Mouse (Mus musculus) skeletal muscle tissue, postnatal 0 days (tissue): Measurements from ENCODE around the gene Olfr1223. TPM values are rescaled to one million over a fixed set of nuclear protein-coding genes. Genes with fewer than 3 reads are reported as not detected.

ENCODE experiments used
- polyA plus RNA-seq: library from polyadenylated mRNA; unstranded; fragments of >200 nt; fragmentation: Nextera tagmentation; extraction: Ambion mirVana; gene quantifications from 2 replicates; pipeline ENCODE4 v1.2.1, GENCODE M21; 2015

The Olfr1223 gene
- polyA plus RNA-seq = not detected in 2 replicates

GRCm38 (mm10) chr2:89151460-89151859 is at the start of gene Olfr1223:
Gene Olfr1223, minus strand, starts transcription at chr2:89151560.

GRCm38 (mm10) chr2:89199948-89200347 is 48.6 kb upstream of the Olfr1223 start, which contains the start of gene Olfr1226:
Gene Olfr1226, minus strand, starts transcription at chr2:89200048.

GRCm38 (mm10) chr2:89174569-89174968 is 23.2 kb upstream of the Olfr1223 start, which contains the start of gene Olfr1225:
Gene Olfr1225, minus strand, starts transcription at chr2:89174669.

GRCm38 (mm10) chr2:89163991-89164390 is 12.6 kb upstream of the Olfr1223 start, which contains the start of gene Olfr1224-ps1:
Gene Olfr1224-ps1, minus strand, starts transcription at chr2:89164091.

GRCm38 (mm10) chr2:89132954-89133353 is 18.4 kb downstream of the Olfr1223 start, which contains the start of gene Olfr1222:
Gene Olfr1222, minus strand, starts transcription at chr2:89133054.

GRCm38 (mm10) chr2:89117183-89117582 is 34.2 kb downstream of the Olfr1223 start, which contains the start of gene Olfr1221:
Gene Olfr1221, minus strand, starts transcription at chr2:89117283.

GRCm38 (mm10) chr2:89106735-89107134 is 44.6 kb downstream of the Olfr1223 start, which contains the start of gene Olfr1220:
Gene Olfr1220, minus strand, starts transcription at chr2:89106835.

Other genes with a start within 250 kb of the Olfr1223 start
- gene Olfr1208, start 249.2 kb downstream of the Olfr1223 start, polyA plus RNA-seq = not detected in 2 replicates
- not detected in 2 replicates for gene Olfr1209, start 236.4 kb downstream of the Olfr1223 start, polyA plus RNA-seq
- not detected in 2 replicates for gene Olfr1211, start 213.4 kb downstream of the Olfr1223 start, polyA plus RNA-seq
- gene Olfr1212, start 197.6 kb downstream of the Olfr1223 start, polyA plus RNA-seq = not detected in 2 replicates
- not detected in 2 replicates for gene Gm13762, start 171.3 kb downstream of the Olfr1223 start, polyA plus RNA-seq
- gene Olfr1214, start 158.9 kb downstream of the Olfr1223 start, polyA plus RNA-seq = not detected in 2 replicates
- not detected in 2 replicates for gene Olfr1215, start 144.6 kb downstream of the Olfr1223 start, polyA plus RNA-seq
- not detected in 2 replicates for gene Olfr1216, start 133.2 kb downstream of the Olfr1223 start, polyA plus RNA-seq
- not detected in 2 replicates for gene Olfr1217, start 119.5 kb downstream of the Olfr1223 start, polyA plus RNA-seq
- not detected in 2 replicates for gene Olfr1218, start 90.4 kb downstream of the Olfr1223 start, polyA plus RNA-seq
- not detected in 2 replicates for gene Olfr1219, start 68.0 kb downstream of the Olfr1223 start, polyA plus RNA-seq
- not detected in 2 replicates for gene Olfr1220, start 44.7 kb downstream of the Olfr1223 start, polyA plus RNA-seq
- gene Olfr1221, start 34.3 kb downstream of the Olfr1223 start, polyA plus RNA-seq = not detected in 2 replicates
- gene Olfr1222, start 18.5 kb downstream of the Olfr1223 start, polyA plus RNA-seq = not detected in 2 replicates
- not detected in 2 replicates for gene Olfr1224-ps1, start 12.5 kb upstream of the Olfr1223 start, polyA plus RNA-seq
- gene Olfr1225, start 23.1 kb upstream of the Olfr1223 start, polyA plus RNA-seq = not detected in 2 replicates
- not detected in 2 replicates for gene Olfr1226, start 48.5 kb upstream of the Olfr1223 start, polyA plus RNA-seq
- not detected in 2 replicates for gene Olfr1228, start 102.5 kb upstream of the Olfr1223 start, polyA plus RNA-seq
- gene Olfr1229, start 136.5 kb upstream of the Olfr1223 start, polyA plus RNA-seq = not detected in 2 replicates
- not detected in 2 replicates for gene Olfr1230, start 145.7 kb upstream of the Olfr1223 start, polyA plus RNA-seq
- not detected in 2 replicates for gene Olfr1231, start 155.5 kb upstream of the Olfr1223 start, polyA plus RNA-seq
- gene Olfr1232, start 178.1 kb upstream of the Olfr1223 start, polyA plus RNA-seq = not detected in 2 replicates
- gene Olfr1233, start 190.8 kb upstream of the Olfr1223 start, polyA plus RNA-seq = not detected in 2 replicates
- not detected in 2 replicates for gene Olfr1234, start 213.3 kb upstream of the Olfr1223 start, polyA plus RNA-seq